Mouse (Mus musculus) hindbrain, postnatal 0 days (tissue): ENCODE measurements around the gene Bcl2l12. TPM values are rescaled to one million over a fixed set of nuclear protein-coding genes. Genes with fewer than 3 reads are reported as not detected.

Experiments
- ATAC-seq: fragments of 200-750 bp; cut with Nextera tagmentation; 2 replicates; pipeline ENCODE4 v1.8.0; 2017; ENCODE audit warnings: mild to moderate bottlenecking, moderate TSS enrichment, moderate library complexity
- DNase-seq: peaks from one replicate; pipeline ENCODE4 v3.0.0-alpha.2; 2015; ENCODE audit warnings: low spot score
- H3K27ac ChIP-seq: fragments of 300-500 bp; sonication (generic); 2 replicates; pipeline ENCODE4 v1.5.1; 2014; ENCODE audit warnings: mild to moderate bottlenecking
- H3K27me3 ChIP-seq: fragments of 300-500 bp; sonication (generic); 2 replicates; pipeline ENCODE4 v1.6.1; 2014; ENCODE audit warnings: low read length, mixed read lengths; ENCODE audit not compliant: insufficient read depth
- H3K36me3 ChIP-seq: fragments of 300-500 bp; sonication (generic); 2 replicates; pipeline ENCODE4 v1.6.1; 2014; ENCODE audit warnings: low read length, mixed read lengths; ENCODE audit not compliant: insufficient read depth
- H3K4me1 ChIP-seq: fragments of 300-500 bp; sonication (generic); 2 replicates; pipeline ENCODE4 v1.6.1; 2014; ENCODE audit warnings: antibody characterized with exemption, low read length, mixed read lengths; ENCODE audit not compliant: insufficient read depth
- H3K4me2 ChIP-seq: fragments of 300-500 bp; sonication (generic); 2 replicates; pipeline ENCODE4 v1.6.1; 2014; ENCODE audit warnings: low read depth, mild to moderate bottlenecking, low read length, moderate library complexity, mixed read lengths
- H3K4me3 ChIP-seq: fragments of 300-500 bp; sonication (generic); 2 replicates; pipeline ENCODE4 v1.5.1; 2014; ENCODE audit warnings: low read length
- H3K9ac ChIP-seq: fragments of 300-500 bp; sonication (generic); replicated peaks from 2 replicates; pipeline ENCODE4 v1.6.1; 2014; ENCODE audit warnings: mild to moderate bottlenecking, low read length, moderate library complexity, mixed read lengths
- H3K9me3 ChIP-seq: fragments of 300-500 bp; sonication (generic); 2 replicates; pipeline ENCODE4 v1.6.1; 2016; ENCODE audit warnings: low read length, mixed read lengths
- CTCF ChIP-seq: IDR thresholded peaks from 2 replicates; pipeline ENCODE4 v1.5.1; 2016; ENCODE audit warnings: antibody characterized with exemption, control low read depth, low read depth
- WGBS: fragments of 180-500 bp; shearing (Covaris S2); extraction: QIAGEN DNeasy Blood & Tissue Kit; methylation state at CpG from one replicate; pipeline ENCODE4 v1.1.7; 2014; 5-methylcytosine and 5-hydroxymethylcytosine counted together
- polyA plus RNA-seq: library from polyadenylated mRNA; unstranded; fragments of >200 nt; fragmentation: Nextera tagmentation; extraction: Ambion mirVana; gene quantifications from 2 replicates; pipeline ENCODE4 v1.2.1, GENCODE M21; 2015
- total RNA-seq: library from RNA; depleted of rRNA; stranded (reverse); fragments of >200 nt; gene quantifications from 2 replicates; pipeline ENCODE4 v1.2.3, GENCODE M21; 2014

The Bcl2l12 gene
- total and polyA plus RNA-seq, 2 experiments from 2014 or later = 13.0 to 15.0 TPM

- WGBS = 80% methylated on average over 8 of the region's 8 CpGs
- TF ChIP-seq CTCF = no peak
Measured at GRCm38 (mm10) chr7:44962337-44962736, 36.2 kb downstream of the Bcl2l12 start.

DNA sequence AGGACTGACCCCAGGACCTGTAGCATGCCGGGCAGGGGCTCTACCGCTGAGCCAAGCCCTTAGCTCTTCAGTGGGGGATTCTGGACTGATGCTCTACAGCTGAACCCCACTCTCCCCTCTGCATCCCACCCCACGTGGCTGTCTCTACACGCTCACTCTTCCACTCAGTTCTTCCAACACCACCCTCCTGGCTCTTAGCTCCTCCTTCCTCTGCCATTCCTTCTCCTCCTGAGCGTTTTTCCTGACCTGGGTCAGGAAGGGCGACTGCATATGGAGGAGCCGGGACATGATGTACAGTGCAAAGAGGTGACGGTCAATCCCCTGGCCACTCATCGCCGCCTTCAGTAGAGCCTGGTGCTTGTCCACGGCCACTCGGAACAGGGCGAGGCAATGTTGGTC, 38.0 kb downstream of the Bcl2l12 start:
- no peak overlapping the region for H3K4me3 ChIP-seq
- no peak overlapping the region for H3K4me2 ChIP-seq
- H3K36me3 ChIP-seq = peaks cover 16% of the 10 kb centered on the region
- no peak overlapping the region for H3K9ac ChIP-seq
- DNase-seq (no peak), ATAC-seq (no peak)
- H3K9me3 ChIP-seq = no peaks in the 10 kb centered on the region
- WGBS = 93% methylated on average over 13 of the region's 13 CpGs
- no peaks in the 10 kb centered on the region for H3K27me3 ChIP-seq
- H3K27ac ChIP-seq = no peak overlapping the region
- no peak for TF ChIP-seq CTCF
- H3K4me1 ChIP-seq = no peaks in the 10 kb centered on the region

More at GRCm38 (mm10) chr7:44962337-44962736, 36.2 kb downstream of the Bcl2l12 start:
- H3K27ac ChIP-seq = no peak overlapping the region
- H3K4me3 ChIP-seq = no peak overlapping the region
- peaks cover 21% of the 10 kb centered on the region for H3K36me3 ChIP-seq
- no peaks in the 10 kb centered on the region for H3K27me3 ChIP-seq
- no peak overlapping the region for H3K9ac ChIP-seq
- H3K9me3 ChIP-seq = no peaks in the 10 kb centered on the region
- no peaks in the 10 kb centered on the region for H3K4me1 ChIP-seq
- no peak overlapping the region for H3K4me2 ChIP-seq
- ATAC-seq (no peak), DNase-seq (no peak)

DNA sequence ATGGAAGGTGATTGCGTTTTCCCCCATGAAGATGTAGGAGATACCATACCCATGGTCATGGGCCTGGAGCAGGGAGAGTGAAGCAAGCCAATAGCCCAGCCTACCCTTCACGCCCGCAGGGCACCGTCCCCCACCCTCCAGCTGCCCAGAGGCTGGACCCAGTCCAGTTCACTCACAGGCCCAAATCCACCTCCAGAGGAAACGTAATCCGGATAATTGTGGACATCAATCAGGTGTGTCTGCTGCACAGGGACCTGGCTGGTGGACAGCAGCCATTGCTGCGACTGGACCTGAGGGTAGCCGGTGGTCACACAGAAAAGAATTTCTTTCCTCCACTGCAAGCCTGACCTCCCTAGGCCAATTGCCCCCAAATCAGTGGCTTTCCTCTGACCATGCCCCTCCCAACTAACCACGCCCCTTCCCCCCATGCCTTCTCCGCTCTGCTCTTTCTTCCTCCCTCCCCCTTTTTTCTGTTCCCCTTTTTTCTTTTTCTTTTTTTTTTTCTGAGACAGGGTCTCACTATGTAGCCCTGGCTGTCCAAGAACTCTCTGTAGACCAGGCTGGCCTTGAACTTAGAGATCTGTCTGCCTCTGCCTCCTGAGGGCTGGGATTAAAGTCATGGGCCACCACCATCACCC, 38.5 kb downstream of the Bcl2l12 start:
- Histone ChIP-seq H3K36me3 (peaks cover 16% of the 10 kb centered on the region), H3K27ac (no peak overlapping the region), H3K4me1 (no peaks in the 10 kb centered on the region), H3K4me2 (no peak overlapping the region), H3K27me3 (no peaks in the 10 kb centered on the region), H3K9ac (no peak overlapping the region), H3K4me3 (no peak overlapping the region), H3K9me3 (no peaks in the 10 kb centered on the region)
- WGBS = 84% methylated on average over 10 of the region's 10 CpGs
- no peak for ATAC-seq
- no peak for TF ChIP-seq CTCF
- no peak for DNase-seq

DNA sequence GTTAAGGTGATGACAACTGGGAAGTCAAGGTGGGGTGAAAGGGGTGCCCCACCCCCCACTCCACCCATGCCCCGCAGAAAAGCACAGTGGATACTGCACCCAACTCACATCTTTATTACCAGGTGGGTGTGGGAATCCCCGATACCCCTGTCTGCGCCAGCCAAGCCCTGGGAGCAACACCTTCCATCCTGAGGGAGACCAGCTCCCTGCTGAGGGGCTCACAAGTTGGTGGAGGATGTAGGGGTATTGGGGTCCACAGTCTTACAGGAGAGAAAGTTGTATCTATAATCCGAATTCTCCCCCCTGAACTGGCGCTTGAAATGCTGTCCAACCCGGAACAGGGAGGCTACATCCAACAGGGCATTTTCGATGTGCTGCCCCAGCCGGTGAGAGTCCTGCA, 39.2 kb downstream of the Bcl2l12 start:
- H3K4me2 ChIP-seq = no peak overlapping the region
- no peak for DNase-seq
- no peak for TF ChIP-seq CTCF
- H3K27me3 ChIP-seq = no peaks in the 10 kb centered on the region
- no peak for ATAC-seq
- H3K9me3 ChIP-seq = no peaks in the 10 kb centered on the region
- no peaks in the 10 kb centered on the region for H3K4me1 ChIP-seq
- H3K36me3 ChIP-seq = peaks cover 16% of the 10 kb centered on the region
- 89% methylated on average over 8 of the region's 8 CpGs for WGBS
- no peak overlapping the region for H3K4me3 ChIP-seq
- H3K9ac ChIP-seq = no peak overlapping the region
- H3K27ac ChIP-seq = no peak overlapping the region

DNA sequence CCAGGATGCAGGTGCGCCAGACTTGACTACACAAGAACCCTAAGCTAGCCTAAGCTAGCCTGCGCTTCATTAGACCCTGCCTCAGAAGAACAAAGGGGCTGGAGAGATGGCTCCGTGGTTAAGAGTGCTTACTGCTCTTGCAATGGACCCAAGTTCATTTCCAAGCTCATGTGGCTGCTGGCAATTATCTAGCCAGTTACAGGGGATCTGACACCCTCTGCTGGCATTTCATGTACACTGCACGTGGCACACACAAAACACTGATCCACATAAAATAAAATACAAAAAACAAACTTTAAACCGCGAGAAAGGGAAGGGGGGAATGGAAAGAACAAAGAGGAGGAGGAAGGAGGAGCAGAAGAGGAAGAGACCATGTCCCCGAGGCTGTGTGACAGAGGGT, 40.3 kb downstream of the Bcl2l12 start:
- H3K9me3 ChIP-seq = no peaks in the 10 kb centered on the region
- no peak overlapping the region for H3K4me2 ChIP-seq
- WGBS = 59% methylated on average over 7 of the region's 7 CpGs
- H3K36me3 ChIP-seq = peaks cover 11% of the 10 kb centered on the region
- H3K27me3 ChIP-seq = no peaks in the 10 kb centered on the region
- peak; percentile 78 for DNase-seq
- H3K9ac ChIP-seq = no peak overlapping the region
- peak; percentile 82 for TF ChIP-seq CTCF
- H3K4me1 ChIP-seq = no peaks in the 10 kb centered on the region
- H3K27ac ChIP-seq = no peak overlapping the region
- H3K4me3 ChIP-seq = no peak overlapping the region
- 0 out of 2 replicates have a peak, but pooled peaks have one; percentile 31 for ATAC-seq

GRCm38 (mm10) chr7:44957183-44957835, 41.2 kb downstream of the Bcl2l12 start:
- Histone ChIP-seq H3K27ac (peak overlapping the region; percentile 28; the same call in 1 of the 2 replicates), H3K9ac (no peak overlapping the region), H3K4me3 (no peak overlapping the region), H3K4me2 (no peak overlapping the region), H3K9me3 (no peaks in the 10 kb centered on the region), H3K36me3 (peaks cover 11% of the 10 kb centered on the region), H3K4me1 (0 out of 2 replicates have a peak, but pooled peaks cover 3% of the 10 kb centered on the region), H3K27me3 (no peaks in the 10 kb centered on the region)
- DNase-seq = no peak
- no peak for ATAC-seq
- 65% methylated on average over 20 of the region's 20 CpGs for WGBS
- no peak for TF ChIP-seq CTCF

GRCm38 (mm10) chr7:44956266-44956665, 42.2 kb downstream of the Bcl2l12 start:
- no peak overlapping the region for H3K4me2 ChIP-seq
- no peak for ATAC-seq
- peaks cover 6% of the 10 kb centered on the region for H3K27me3 ChIP-seq
- no peaks in the 10 kb centered on the region for H3K9me3 ChIP-seq
- no peak overlapping the region for H3K27ac ChIP-seq
- H3K36me3 ChIP-seq = peaks cover 6% of the 10 kb centered on the region
- no peak for DNase-seq
- WGBS = 47% methylated on average over 6 of the region's 6 CpGs
- no peak for TF ChIP-seq CTCF
- no peak overlapping the region for H3K4me3 ChIP-seq
- H3K9ac ChIP-seq = no peak overlapping the region
- H3K4me1 ChIP-seq = 0 out of 2 replicates have a peak, but pooled peaks cover 6% of the 10 kb centered on the region
